Mouse (Mus musculus): ENCODE measurements at regions not wholly inside any gene's neighbourhood (a gene's known extent, or its start where the extent isn't known, plus 50 kb on each side); places are given as distances from the start of the nearest gene placed in this dataset.

DNA sequence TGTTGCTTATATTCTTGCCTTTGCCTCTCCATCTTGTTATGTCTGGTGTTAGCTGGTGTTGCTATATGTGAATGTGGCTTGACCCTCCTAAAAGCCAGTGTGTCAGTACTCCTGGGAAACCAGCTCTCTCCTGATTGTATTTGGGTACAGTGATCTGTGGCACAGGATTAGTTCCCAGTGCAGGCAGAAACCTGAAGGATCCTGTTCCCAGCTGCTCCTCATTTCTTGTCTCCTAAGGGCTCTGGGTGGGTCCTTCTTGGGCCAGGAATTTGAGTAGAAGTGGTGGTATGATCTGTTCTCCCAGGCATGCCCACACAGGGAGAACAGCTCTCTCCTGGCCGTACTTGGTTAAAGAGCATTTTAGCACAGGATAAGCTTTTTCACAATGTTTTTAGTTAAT is 286.2 kb upstream of the Cypt12 start:
- no peak for DNase-seq (ENCODE audit: low read depth, low spot score)

DNA sequence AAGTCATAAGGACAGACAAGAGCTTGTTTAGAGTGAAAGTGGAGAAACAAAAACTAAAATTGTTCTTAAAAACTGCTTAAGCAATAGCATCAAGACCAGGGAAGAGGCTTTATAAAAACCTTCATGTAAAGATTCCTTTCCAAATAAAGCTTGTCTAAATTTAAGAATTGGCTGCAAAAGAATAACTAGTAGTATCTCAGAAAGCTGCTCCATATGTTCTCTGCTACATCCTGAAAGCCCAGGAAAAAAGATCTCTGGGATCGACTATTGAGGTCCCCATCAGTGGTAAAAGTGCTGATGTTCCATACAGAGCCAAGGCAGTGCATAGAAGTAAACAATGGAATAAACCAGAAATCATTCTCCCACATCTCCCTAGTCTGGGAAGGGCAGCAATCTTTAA is 281.2 kb upstream of the Cypt12 start:
- no peak for DNase-seq (ENCODE audit: low read depth, low spot score)

DNA sequence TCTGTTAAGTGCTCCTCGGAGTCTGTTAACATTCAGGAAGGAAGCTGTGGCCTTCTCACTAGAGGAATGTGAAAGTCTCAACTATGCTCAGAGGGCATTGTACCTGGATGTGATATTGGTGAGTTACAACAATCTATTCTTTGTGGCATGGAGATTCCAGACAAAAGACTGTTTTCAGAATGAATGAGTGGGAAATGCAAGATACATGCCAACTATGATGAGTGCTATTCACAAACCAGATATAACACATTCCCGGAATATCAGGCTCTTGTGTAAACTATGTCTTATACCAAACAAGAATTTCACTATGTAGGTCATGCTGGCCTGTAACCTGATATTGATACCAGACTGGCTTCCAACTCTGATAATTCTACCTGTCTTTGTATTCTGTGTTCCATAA is 279.4 kb upstream of the Cypt12 start:
- no peak for DNase-seq (ENCODE audit: low read depth, low spot score)
